Mouse (Mus musculus): ENCODE data around the gene Prss46.

The Prss46 gene

GRCm38 (mm10) chr9:110896595-110896994 is 52.3 kb downstream of the Prss46 start:
- DNase-seq (ENCODE audit: low spot score in 2 of 2): no peak

DNA sequence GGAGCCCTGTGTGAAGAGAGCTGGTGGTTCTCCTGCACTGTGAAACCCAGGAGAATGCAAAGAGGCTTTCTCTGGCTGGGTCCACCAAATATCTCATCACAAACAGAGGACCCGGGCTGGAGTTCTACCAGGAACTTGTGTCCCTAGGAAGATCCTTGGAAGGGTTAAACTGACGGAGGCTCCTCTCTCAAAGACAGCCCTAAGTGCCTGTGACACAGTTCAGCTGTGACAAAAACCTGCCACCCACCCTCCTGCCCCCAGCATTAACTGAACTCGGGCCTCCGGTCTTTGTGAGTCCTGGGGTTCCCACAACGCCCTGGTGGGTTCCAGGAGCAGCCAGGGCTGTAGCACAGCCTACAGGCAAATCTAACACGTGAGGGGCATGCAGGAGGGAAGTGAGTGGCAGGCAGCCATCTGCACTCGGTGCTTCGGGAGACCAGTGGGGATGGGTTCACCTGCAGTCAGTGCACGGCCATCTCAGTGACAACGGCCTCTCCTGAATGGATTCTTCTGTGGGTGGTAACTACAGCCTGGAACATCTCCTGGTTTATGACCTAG is 55.2 kb downstream of the Prss46 start:
- DNase-seq (ENCODE audit: low spot score in 2 of 2): no peak

DNA sequence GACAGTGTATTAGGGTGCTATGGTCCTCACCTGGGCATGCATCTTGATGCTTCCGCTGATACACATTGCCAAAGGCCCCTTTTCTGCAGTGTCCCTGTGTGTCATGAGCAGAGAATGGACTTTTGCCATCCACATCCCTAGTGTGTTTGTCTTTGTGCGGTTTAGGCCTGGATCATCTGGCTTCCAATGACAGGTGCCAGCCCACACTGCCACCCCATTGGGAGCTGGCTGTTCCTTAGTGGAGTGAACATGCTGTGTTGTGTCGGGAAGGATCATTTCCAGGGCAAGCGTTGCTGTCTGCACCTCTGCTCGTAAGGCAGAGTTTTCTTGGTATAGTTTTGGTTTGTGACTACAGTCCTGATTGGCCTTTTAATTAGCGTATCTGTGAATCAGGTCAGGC is 56.9 kb downstream of the Prss46 start:
- DNase-seq (ENCODE audit: low spot score in 2 of 2): no peak

GRCm38 (mm10) chr9:110902271-110902670 is 58.0 kb downstream of the Prss46 start:
- no peak for DNase-seq (ENCODE audit: low spot score in 2 of 2)
